Comparison of ENCODE assay signal across 22 mouse cellular contexts in genomic region chr9:71269711-71270110, GRCm38 (mm10). TPM values are rescaled to one million over a fixed set of nuclear protein-coding genes. Genes with fewer than 3 reads are reported as not detected.
A peak's percentile ranks its signal among the peaks of the same experiment; 100 is the strongest.
DNase-seq lines count a peak whose midpoint lies in the region; ATAC-seq and TF ChIP-seq lines count a peak whose summit lies in the region.
"Had no signal": no experiment of that assay in that cellular context is flagged by ENCODE, and none has a peak within 500 bp of the region (broad histone marks: within the 10 kb centered on the region; RNA-seq: fewer than 3 reads in every experiment).

No protein-coding gene starts in this region.

- H3K27ac ChIP-seq in kidney, postnatal 0 days: no peak overlapping the region
- peak overlapping the region; percentile 27; the same call in 1 of the 2 replicates for H3K27ac ChIP-seq in stomach, embryonic 14.5 days (ENCODE audit: low read length)
- no peak overlapping the region for H3K27ac ChIP-seq in hindbrain, embryonic 16.5 days (ENCODE audit: low read depth, low read length)
- H3K27ac ChIP-seq: embryonic facial prominence, embryonic 12.5 days; forebrain, embryonic 10.5 days; gastrocnemius, adult 2 months; heart, embryonic 13.5 days; hindbrain, embryonic 12.5 days; hindbrain, postnatal 0 days had no signal

- H3K27me3 ChIP-seq in kidney, postnatal 0 days (ENCODE audit: insufficient read depth, low read length): no peaks in the 10 kb centered on the region
- H3K27me3 ChIP-seq in stomach, embryonic 14.5 days (ENCODE audit: control insufficient read depth, insufficient read depth, low read length): no peaks in the 10 kb centered on the region
- H3K27me3 ChIP-seq in hindbrain, embryonic 16.5 days (replicated peaks; ENCODE audit: control insufficient read depth, insufficient read depth, low read length): no peaks in the 10 kb centered on the region
- H3K27me3 ChIP-seq: CH12.LX; embryonic facial prominence, embryonic 12.5 days; heart, embryonic 13.5 days; hindbrain, embryonic 12.5 days had no signal

- TF ChIP-seq CTCF in kidney, postnatal 0 days (IDR thresholded peaks at IDR 0.05; ENCODE audit: low read depth): no peak

- ATAC-seq in kidney, postnatal 0 days (replicated peaks; ENCODE audit: low FRiP score, low read depth): no peak
- ATAC-seq in stomach, embryonic 14.5 days (ENCODE audit: insufficient number of reproducible peaks, insufficient read depth, low FRiP score, low read depth): no peak
- no peak for ATAC-seq in hindbrain, embryonic 16.5 days
- ATAC-seq: forebrain, embryonic 14.5 days; hindbrain, postnatal 0 days had no signal

- 0 out of 2 replicates have a peak, but pooled peaks cover 2% of the 10 kb centered on the region for H3K36me3 ChIP-seq in kidney, postnatal 0 days (ENCODE audit: insufficient read depth, low read length)
- no peaks in the 10 kb centered on the region for H3K36me3 ChIP-seq in stomach, embryonic 14.5 days (ENCODE audit: control insufficient read depth, insufficient read depth, low read length)
- H3K36me3 ChIP-seq in hindbrain, embryonic 16.5 days (ENCODE audit: control insufficient read depth, insufficient read depth, low read length): no peaks in the 10 kb centered on the region
- H3K36me3 ChIP-seq: embryonic facial prominence, embryonic 12.5 days; forebrain, embryonic 10.5 days; heart, embryonic 13.5 days; hindbrain, embryonic 12.5 days had no signal

- no peak overlapping the region for H3K4me2 ChIP-seq in kidney, postnatal 0 days (ENCODE audit: low read length)
- no peak overlapping the region for H3K4me2 ChIP-seq in stomach, embryonic 14.5 days (replicated peaks; ENCODE audit: low read depth, low read length)
- no peak overlapping the region for H3K4me2 ChIP-seq in hindbrain, embryonic 16.5 days (ENCODE audit: low read length)
- H3K4me2 ChIP-seq: embryonic facial prominence, embryonic 12.5 days; heart, embryonic 13.5 days; hindbrain, embryonic 12.5 days had no signal

- H3K4me3 ChIP-seq in kidney, postnatal 0 days (replicated peaks; ENCODE audit: low read depth, low read length): no peak overlapping the region
- no peak overlapping the region for H3K4me3 ChIP-seq in stomach, embryonic 14.5 days (ENCODE audit: low read depth, low read length)
- H3K4me3 ChIP-seq in hindbrain, embryonic 16.5 days (ENCODE audit: low read length): no peak overlapping the region
- H3K4me3 ChIP-seq: embryonic facial prominence, embryonic 12.5 days; forebrain, embryonic 10.5 days; gastrocnemius, adult 2 months; heart, embryonic 13.5 days; hindbrain, embryonic 12.5 days had no signal

- H3K9ac ChIP-seq in kidney, postnatal 0 days (ENCODE audit: low read depth, low read length): no peak overlapping the region
- H3K9ac ChIP-seq in stomach, embryonic 14.5 days (replicated peaks; ENCODE audit: low read depth, low read length): no peak overlapping the region
- H3K9ac ChIP-seq in hindbrain, embryonic 16.5 days (ENCODE audit: low read depth, low read length): no peak overlapping the region
- H3K9ac ChIP-seq: embryonic facial prominence, embryonic 12.5 days; heart, embryonic 13.5 days; hindbrain, embryonic 12.5 days had no signal

- DNase-seq in kidney, postnatal 0 days (ENCODE audit: low spot score): peak; percentile 40
- no peak for DNase-seq in kidney, adult 11 months
- peak; percentile 35 for DNase-seq in lung, postnatal 10 days
- no peak for DNase-seq in lung, postnatal 14 days
- DNase-seq in right cerebral cortex, adult 2 months (ENCODE audit: low spot score in 2 of 2): no peak
- DNase-seq: adrenal gland, adult 8-10 months; adrenal gland, postnatal 36 days; cerebellum, adult 2 months; cerebellum, postnatal 10 days; embryo, embryonic 11 days; gastrocnemius, adult 2 months; gastrocnemius, postnatal 25 days; heart, postnatal 4 days had no signal

- H3K4me1 ChIP-seq in kidney, postnatal 0 days (replicated peaks; ENCODE audit: insufficient read depth, low read length): no peaks in the 10 kb centered on the region
- H3K4me1 ChIP-seq in stomach, embryonic 14.5 days (ENCODE audit: control insufficient read depth, insufficient read depth, low read length): no peaks in the 10 kb centered on the region
- no peaks in the 10 kb centered on the region for H3K4me1 ChIP-seq in hindbrain, embryonic 16.5 days (ENCODE audit: control insufficient read depth, insufficient read depth, low read depth, low read length)
- H3K4me1 ChIP-seq: embryonic facial prominence, embryonic 12.5 days; forebrain, embryonic 10.5 days; heart, embryonic 13.5 days; hindbrain, embryonic 12.5 days had no signal

- 66% methylated on average over 5 of the region's 5 CpGs for WGBS in kidney, postnatal 0 days
- 60% methylated on average over 5 of the region's 5 CpGs for WGBS in stomach, embryonic 14.5 days
- WGBS in hindbrain, embryonic 16.5 days: 82% methylated on average over 5 of the region's 5 CpGs

- no peaks in the 10 kb centered on the region for H3K9me3 ChIP-seq in kidney, postnatal 0 days (replicated peaks; ENCODE audit: low read length)
- H3K9me3 ChIP-seq in stomach, embryonic 14.5 days (ENCODE audit: control insufficient read depth, low read depth, low read length): no peaks in the 10 kb centered on the region; the same call in 1 of the 2 replicates
- H3K9me3 ChIP-seq in hindbrain, embryonic 16.5 days (ENCODE audit: control insufficient read depth, low read length): 0 out of 2 replicates have a peak, but pooled peaks cover 4% of the 10 kb centered on the region
- H3K9me3 ChIP-seq: embryonic facial prominence, embryonic 12.5 days; forebrain, embryonic 10.5 days; hindbrain, embryonic 12.5 days had no signal

RNA-seq across cellular contexts. Expression of gene Aldh1a2, which starts 54.1 kb away (rescaled TPM):
- 177 and 178 TPM in 2 replicates for polyA plus RNA-seq in kidney, postnatal 0 days (2015; fragmentation: Nextera tagmentation; extraction: Ambion mirVana)
- 96.1 and 102 TPM in 2 replicates for polyA plus RNA-seq in stomach, embryonic 14.5 days (2014; fragmentation: Nextera tagmentation; extraction: Ambion mirVana)
- polyA plus RNA-seq in hindbrain, embryonic 16.5 days (2015; fragmentation: Nextera tagmentation; extraction: Ambion mirVana): 27.3 and 34.0 TPM in 2 replicates

Comparison
In these comparisons a context has a peak if more than half of its experiments do, and no peak if none do; other contexts are left out.
1. DNase-seq: peak in kidney, postnatal 0 days (single experiment) and lung, postnatal 10 days (single experiment); none in kidney, adult 11 months (single experiment), lung, postnatal 14 days (single experiment) and right cerebral cortex, adult 2 months (0 of 2).